Mouse (Mus musculus) spleen, adult 2 months (tissue): Measurements from ENCODE around the gene Slc47a1.

Experiments used
- CTCF ChIP-seq: fragments of 200-500 bp; IDR thresholded peaks from 2 replicates; pipeline ENCODE4 v1.5.1; 2011; ENCODE audit warnings: mild to moderate bottlenecking, inconsistent platforms; ENCODE audit not compliant: insufficient read depth, insufficient read length, insufficient replicate concordance; ENCODE audit errors: extremely low read depth
- POLR2A ChIP-seq: fragments of 200-500 bp; IDR thresholded peaks from 2 replicates; pipeline ENCODE4 v1.6.1; 2011; ENCODE audit warnings: low read depth, low read length, inconsistent platforms

DNA sequence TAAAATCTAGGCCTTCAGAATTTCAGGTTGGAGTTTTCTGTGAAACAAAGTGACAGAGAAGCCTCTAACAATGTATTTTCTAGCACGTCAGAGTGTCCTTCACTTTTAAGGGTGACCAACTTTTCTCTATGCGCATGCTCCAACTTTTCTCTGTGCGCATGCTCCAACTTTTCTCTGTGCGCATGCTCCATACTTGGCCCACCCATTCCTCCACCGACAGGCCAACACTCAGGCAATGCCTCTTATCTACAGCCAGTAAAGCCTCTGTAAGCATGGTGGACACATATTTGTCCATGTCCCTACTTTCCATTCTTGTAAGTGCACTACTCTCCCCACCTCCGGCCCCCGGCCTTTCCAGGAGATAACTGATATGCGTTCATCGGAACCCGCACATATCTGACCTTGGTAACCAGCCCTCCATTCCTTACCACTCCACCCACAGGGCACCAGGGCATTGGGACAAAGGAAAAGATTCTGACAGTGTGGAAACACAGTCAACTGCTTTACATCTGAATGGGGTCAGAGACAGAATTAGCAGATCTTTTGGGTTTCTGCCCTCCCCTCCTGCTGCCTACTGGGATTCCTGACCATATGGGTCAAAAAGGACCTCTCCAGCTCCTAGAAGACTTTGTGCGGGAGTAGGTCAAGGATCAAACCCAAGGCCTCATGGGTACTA is 16.5 kb downstream of the Slc47a1 start:
- TF ChIP-seq CTCF (no peak), POLR2A (no peak)
